Mouse (Mus musculus): ENCODE measurements around the gene Cacng5. TPM values are rescaled to one million over a fixed set of nuclear protein-coding genes. Genes with fewer than 3 reads are reported as not detected.
A peak's percentile ranks its signal among the peaks of the same experiment; 100 is the strongest.

Cacng5 gene
- polyA plus RNA-seq, 1 experiment from 2014 or later: 0.26 TPM

GRCm38 (mm10) chr11:107867509-107867908 is 47.3 kb downstream of the Cacng5 start:
- H3K36me3 ChIP-seq: no peaks in the 10 kb centered on the region
- no peak overlapping the region for H3K27ac ChIP-seq
- no peaks in the 10 kb centered on the region for H3K27me3 ChIP-seq (ENCODE audit: insufficient read depth, poor library complexity, severe bottlenecking)
- H3K4me1 ChIP-seq: no peaks in the 10 kb centered on the region
- 81% methylated on average over 8 of the region's 8 CpGs for WGBS
- DNase-seq (ENCODE audit: low spot score): no peak
- H3K4me3 ChIP-seq: no peak overlapping the region
- no peaks in the 10 kb centered on the region for H3K9me3 ChIP-seq

- WGBS: 18% methylated on average over 7 of the region's 7 CpGs
- no peak overlapping the region for H3K27ac ChIP-seq
These were observed 49.7 kb downstream of the Cacng5 start for GRCm38 (mm10) chr11:107865128-107865527.

GRCm38 (mm10) chr11:107864024-107864423 is 50.8 kb downstream of the Cacng5 start:
- H3K27me3 ChIP-seq (ENCODE audit: insufficient read depth, poor library complexity, severe bottlenecking): peaks cover 4% of the 10 kb centered on the region; the same call in 1 of the 2 replicates
- H3K27ac ChIP-seq: no peak overlapping the region
- no peak for DNase-seq (ENCODE audit: low spot score)
- no peaks in the 10 kb centered on the region for H3K9me3 ChIP-seq
- 10% methylated on average over 4 of the region's 4 CpGs for WGBS
- H3K36me3 ChIP-seq: no peaks in the 10 kb centered on the region
- H3K4me3 ChIP-seq: no peak overlapping the region
- no peaks in the 10 kb centered on the region for H3K4me1 ChIP-seq

More at GRCm38 (mm10) chr11:107865128-107865527, 49.7 kb downstream of the Cacng5 start:
- H3K27me3 ChIP-seq (ENCODE audit: insufficient read depth, poor library complexity, severe bottlenecking): peaks cover 4% of the 10 kb centered on the region; the same call in 1 of the 2 replicates
- no peak overlapping the region for H3K4me3 ChIP-seq
- peak; percentile 79 for DNase-seq (ENCODE audit: low spot score)
- H3K9me3 ChIP-seq: no peaks in the 10 kb centered on the region
- H3K36me3 ChIP-seq: no peaks in the 10 kb centered on the region
- H3K4me1 ChIP-seq: no peaks in the 10 kb centered on the region

GRCm38 (mm10) chr11:107861738-107862137 is 53.1 kb downstream of the Cacng5 start:
- H3K27ac ChIP-seq: no peak overlapping the region
- WGBS: 70% methylated on average over 5 of the region's 5 CpGs
- H3K27me3 ChIP-seq (ENCODE audit: insufficient read depth, poor library complexity, severe bottlenecking): peaks cover 4% of the 10 kb centered on the region; the same call in 1 of the 2 replicates
- no peaks in the 10 kb centered on the region for H3K4me1 ChIP-seq
- no peaks in the 10 kb centered on the region for H3K36me3 ChIP-seq
- H3K9me3 ChIP-seq: no peaks in the 10 kb centered on the region
- DNase-seq (ENCODE audit: low spot score): no peak
- no peak overlapping the region for H3K4me3 ChIP-seq

- DNase-seq (ENCODE audit: low spot score): no peak
- Histone ChIP-seq H3K27me3 (ENCODE audit: insufficient read depth, poor library complexity, severe bottlenecking) (peaks cover 4% of the 10 kb centered on the region; the same call in 1 of the 2 replicates), H3K4me1 (no peaks in the 10 kb centered on the region), H3K27ac (no peak overlapping the region), H3K36me3 (no peaks in the 10 kb centered on the region), H3K9me3 (no peaks in the 10 kb centered on the region), H3K4me3 (no peak overlapping the region)
- 96% methylated on average over 4 of the region's 4 CpGs for WGBS
These were observed 55.0 kb downstream of the Cacng5 start for GRCm38 (mm10) chr11:107859871-107860270.

GRCm38 (mm10) chr11:107859288-107859687 is 55.6 kb downstream of the Cacng5 start:
- WGBS: 26% methylated on average over 7 of the region's 7 CpGs
- peaks cover 4% of the 10 kb centered on the region; the same call in 1 of the 2 replicates for H3K27me3 ChIP-seq (ENCODE audit: insufficient read depth, poor library complexity, severe bottlenecking)
- H3K9me3 ChIP-seq: no peaks in the 10 kb centered on the region
- no peak overlapping the region for H3K27ac ChIP-seq
- no peaks in the 10 kb centered on the region for H3K36me3 ChIP-seq
- H3K4me3 ChIP-seq: no peak overlapping the region
- H3K4me1 ChIP-seq: no peaks in the 10 kb centered on the region
- no peak for DNase-seq (ENCODE audit: low spot score)

GRCm38 (mm10) chr11:107853088-107853487 is 61.8 kb downstream of the Cacng5 start:
- 30% methylated on average over 1 of the region's 1 CpGs for WGBS
- H3K9me3 ChIP-seq: no peaks in the 10 kb centered on the region
- DNase-seq (ENCODE audit: low spot score): no peak
- no peak overlapping the region for H3K27ac ChIP-seq
- no peaks in the 10 kb centered on the region for H3K36me3 ChIP-seq
- H3K4me1 ChIP-seq: 0 out of 2 replicates have a peak, but pooled peaks cover 3% of the 10 kb centered on the region
- H3K4me3 ChIP-seq: no peak overlapping the region
- no peaks in the 10 kb centered on the region for H3K27me3 ChIP-seq (ENCODE audit: insufficient read depth, poor library complexity, severe bottlenecking)

GRCm38 (mm10) chr11:107849621-107850020 is 65.2 kb downstream of the Cacng5 start:
- no peak for DNase-seq (ENCODE audit: low spot score)
- Histone ChIP-seq H3K4me3 (no peak overlapping the region), H3K9me3 (no peaks in the 10 kb centered on the region), H3K4me1 (0 out of 2 replicates have a peak, but pooled peaks cover 3% of the 10 kb centered on the region), H3K27ac (no peak overlapping the region), H3K36me3 (no peaks in the 10 kb centered on the region), H3K27me3 (ENCODE audit: insufficient read depth, poor library complexity, severe bottlenecking) (no peaks in the 10 kb centered on the region; the same call in 1 of the 2 replicates)
- 53% methylated on average over 10 of the region's 10 CpGs for WGBS

- no peaks in the 10 kb centered on the region for H3K4me1 ChIP-seq
- H3K27me3 ChIP-seq (ENCODE audit: insufficient read depth, poor library complexity, severe bottlenecking): no peaks in the 10 kb centered on the region; the same call in 1 of the 2 replicates
- H3K9me3 ChIP-seq: no peaks in the 10 kb centered on the region
- DNase-seq (ENCODE audit: low spot score): no peak
- H3K36me3 ChIP-seq: no peaks in the 10 kb centered on the region
- no peak overlapping the region for H3K27ac ChIP-seq
- WGBS: 67% methylated on average over 1 of the region's 1 CpGs
- H3K4me3 ChIP-seq: no peak overlapping the region
These were observed 70.7 kb downstream of the Cacng5 start for GRCm38 (mm10) chr11:107844175-107844574.

- DNase-seq (ENCODE audit: low spot score): no peak
- Histone ChIP-seq H3K4me1 (no peaks in the 10 kb centered on the region), H3K9me3 (no peaks in the 10 kb centered on the region), H3K36me3 (no peaks in the 10 kb centered on the region), H3K27me3 (ENCODE audit: insufficient read depth, poor library complexity, severe bottlenecking) (no peaks in the 10 kb centered on the region), H3K27ac (no peak overlapping the region), H3K4me3 (no peak overlapping the region)
- 67% methylated on average over 7 of the region's 7 CpGs for WGBS
These were observed 81.4 kb downstream of the Cacng5 start for GRCm38 (mm10) chr11:107833351-107834040.

Other genes starting within 250 kb of the Cacng5 start
- not detected in 2 replicates for gene Cacng1, start 198.5 kb downstream of the Cacng5 start, polyA plus RNA-seq (2016; fragmentation: Nextera tagmentation; extraction: Ambion mirVana)
- 0.14 and 0.80 TPM in 2 replicates for gene Cacng4, start 120.5 kb downstream of the Cacng5 start, polyA plus RNA-seq (2016; fragmentation: Nextera tagmentation; extraction: Ambion mirVana)

Data from heart, embryonic 10.5 days (tissue).